Mouse (Mus musculus) hindbrain, embryonic 16.5 days (tissue): Measurements from ENCODE around the gene Atp5d. TPM values are rescaled to one million over a fixed set of nuclear protein-coding genes. Genes with fewer than 3 reads are reported as not detected.
"Not testable (repeated sequence)": the region's sequence is repeated elsewhere in the genome, so short reads cannot be mapped to it uniquely, and the experiment has no call there.

Experiments
- ATAC-seq: fragments of 200-750 bp; cut with Nextera tagmentation; 2 replicates; pipeline ENCODE4 v1.8.0; 2017; ENCODE audit warnings: moderate TSS enrichment, moderate library complexity
- H3K27ac ChIP-seq: fragments of 300-500 bp; sonication (generic); 2 replicates; pipeline ENCODE4 v1.5.1; 2014; ENCODE audit warnings: low read depth, mild to moderate bottlenecking, control low read depth, low read length, moderate library complexity
- H3K27me3 ChIP-seq: fragments of 300-500 bp; sonication (generic); replicated peaks from 2 replicates; pipeline ENCODE4 v1.6.1; 2014; ENCODE audit warnings: low read length; ENCODE audit not compliant: control insufficient read depth, insufficient read depth
- H3K36me3 ChIP-seq: fragments of 300-500 bp; sonication (generic); 2 replicates; pipeline ENCODE4 v1.6.1; 2014; ENCODE audit warnings: mild to moderate bottlenecking, low read length, moderate library complexity, mixed read lengths; ENCODE audit not compliant: control insufficient read depth, insufficient read depth
- H3K4me1 ChIP-seq: fragments of 300-500 bp; sonication (generic); 2 replicates; pipeline ENCODE4 v1.6.1; 2014; ENCODE audit warnings: low read depth, low read length; ENCODE audit not compliant: control insufficient read depth, insufficient read depth
- H3K4me2 ChIP-seq: fragments of 300-500 bp; sonication (generic); 2 replicates; pipeline ENCODE4 v1.6.1; 2014; ENCODE audit warnings: mild to moderate bottlenecking, low read length, control low read depth, moderate library complexity
- H3K4me3 ChIP-seq: fragments of 300-500 bp; sonication (generic); 2 replicates; pipeline ENCODE4 v1.5.1; 2014; ENCODE audit warnings: mild to moderate bottlenecking, low read length, control low read depth, moderate library complexity
- H3K9ac ChIP-seq: fragments of 300-500 bp; sonication (generic); 2 replicates; pipeline ENCODE4 v1.6.1; 2014; ENCODE audit warnings: low read depth, mild to moderate bottlenecking, control low read depth, low read length, moderate library complexity
- H3K9me3 ChIP-seq: fragments of 300-500 bp; sonication (generic); 2 replicates; pipeline ENCODE4 v1.6.1; 2014; ENCODE audit warnings: mild to moderate bottlenecking, low read length, moderate library complexity; ENCODE audit not compliant: control insufficient read depth
- WGBS: fragments of 180-500 bp; shearing (Covaris S2); extraction: QIAGEN DNeasy Blood & Tissue Kit; methylation state at CpG from one replicate; pipeline ENCODE4 v1.1.7; 2014; 5-methylcytosine and 5-hydroxymethylcytosine counted together
- polyA plus RNA-seq: library from polyadenylated mRNA; unstranded; fragments of >200 nt; fragmentation: Nextera tagmentation; extraction: Ambion mirVana; gene quantifications from 2 replicates; pipeline ENCODE4 v1.2.1, GENCODE M21; 2015

The Atp5d gene
- polyA plus RNA-seq, 1 experiment from 2014 or later: 581 TPM

DNA sequence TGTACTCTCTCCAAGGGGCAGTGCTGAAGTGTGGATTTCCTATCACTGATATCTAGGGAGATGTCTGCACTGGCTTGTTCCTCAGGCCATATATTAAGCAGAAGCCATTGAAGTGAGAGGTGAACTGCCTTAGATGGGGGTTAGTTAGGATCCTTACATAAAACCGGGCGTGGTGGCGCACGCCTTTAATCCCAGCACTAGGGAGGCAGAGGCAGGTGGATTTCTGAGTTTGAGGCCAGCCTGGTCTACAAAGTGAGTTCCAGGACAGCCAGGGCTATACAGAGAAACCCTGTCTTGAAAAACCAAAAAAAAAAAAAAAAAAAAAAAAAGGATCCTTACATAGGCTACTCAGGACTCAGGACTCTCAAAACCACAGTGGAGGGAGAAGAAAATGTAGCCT is 27.7 kb downstream of the Atp5d start:
- Histone ChIP-seq H3K36me3 (peaks cover 13% of the 10 kb centered on the region), H3K9ac (peak overlapping the region; percentile 55; the same call in 1 of the 2 replicates), H3K4me2 (peak overlapping the region; percentile 95), H3K27ac (peak overlapping the region; percentile 90), H3K4me1 (peaks cover 54% of the 10 kb centered on the region), H3K4me3 (peak overlapping the region; percentile 50; the same call in 1 of the 2 replicates)
- WGBS: 92% methylated on average over 4 of the region's 4 CpGs
- not testable (repeated sequence) for H3K27me3 ChIP-seq, H3K9me3 ChIP-seq, ATAC-seq

DNA sequence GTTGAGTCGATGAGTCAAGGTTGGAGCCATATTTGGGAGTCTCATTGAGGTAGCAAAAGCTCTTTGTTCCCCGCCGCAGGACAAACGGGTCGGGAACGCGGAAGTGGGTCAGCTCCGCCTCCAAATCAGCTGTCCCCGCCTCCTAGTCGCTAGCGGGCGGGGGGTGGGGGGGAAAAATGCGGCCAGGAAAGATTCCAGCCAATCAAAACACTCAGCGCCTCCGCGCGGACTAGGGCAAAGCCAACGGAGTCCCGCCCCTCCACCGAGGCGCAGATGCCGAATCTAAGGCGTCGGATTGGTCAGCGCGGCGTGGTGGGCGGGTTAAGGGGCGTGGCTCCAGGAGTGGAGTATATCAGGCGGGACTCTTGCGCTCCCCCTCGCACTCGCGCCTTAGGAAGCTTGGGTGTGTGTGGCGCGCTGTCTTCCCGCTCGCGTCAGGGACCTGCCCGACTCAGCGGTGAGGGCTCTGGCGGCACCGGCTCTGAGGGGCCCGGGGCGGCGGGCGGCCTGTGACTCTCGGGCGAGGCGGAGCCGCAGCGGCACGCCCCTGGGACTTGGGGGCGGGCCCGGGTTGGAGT is 29.1 kb downstream of the Atp5d start:
- peak; percentile 90 for ATAC-seq
- WGBS: 0% methylated on average over 35 of the region's 55 CpGs
- H3K9me3 ChIP-seq: no peaks in the 10 kb centered on the region
- peak overlapping the region; percentile 96 for H3K4me3 ChIP-seq
- peak overlapping the region; percentile 99 for H3K9ac ChIP-seq
- H3K4me2 ChIP-seq: peak overlapping the region; percentile 94
- H3K4me1 ChIP-seq: peaks cover 58% of the 10 kb centered on the region
- peaks cover 25% of the 10 kb centered on the region for H3K36me3 ChIP-seq
- no peaks in the 10 kb centered on the region for H3K27me3 ChIP-seq
- peak overlapping the region; percentile 100 for H3K27ac ChIP-seq

DNA sequence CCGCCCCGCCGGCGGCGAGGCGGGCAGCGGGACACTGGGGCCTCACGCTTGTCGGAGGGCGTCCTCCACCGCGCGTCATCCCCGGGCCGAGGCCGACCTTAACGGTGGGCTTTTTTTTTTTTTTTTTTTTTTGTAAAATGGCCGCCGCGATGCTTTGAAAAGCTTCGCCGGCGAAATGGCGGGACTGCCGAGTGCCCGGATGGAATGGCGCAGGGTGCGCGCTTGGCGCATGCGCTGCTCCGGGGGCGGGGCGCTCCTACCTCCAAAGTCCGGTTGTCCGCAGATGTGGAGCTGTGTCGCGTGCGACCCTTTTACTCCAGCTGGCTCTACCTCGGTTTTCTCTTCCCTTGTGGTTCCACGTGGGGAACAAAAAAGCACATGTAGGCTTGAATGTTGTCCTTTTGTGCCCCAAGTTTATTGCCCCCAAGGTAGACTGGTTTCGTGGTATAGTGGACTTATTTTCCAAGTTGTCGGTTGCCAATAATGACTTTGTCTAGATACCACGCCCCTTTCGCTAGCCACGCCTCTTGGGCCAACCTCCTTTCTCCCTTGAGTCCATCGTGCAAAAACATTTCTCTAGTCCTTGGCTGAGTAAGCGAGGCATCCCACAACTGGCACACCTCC is 29.7 kb downstream of the Atp5d start:
- Histone ChIP-seq H3K4me2 (peak overlapping the region; percentile 94), H3K4me3 (peak overlapping the region; percentile 96), H3K36me3 (peaks cover 25% of the 10 kb centered on the region), H3K9me3 (no peaks in the 10 kb centered on the region), H3K27ac (peak overlapping the region; percentile 100), H3K9ac (peak overlapping the region; percentile 99), H3K4me1 (peaks cover 60% of the 10 kb centered on the region), H3K27me3 (no peaks in the 10 kb centered on the region)
- under 1% methylated on average over 34 of the region's 48 CpGs for WGBS
- peak; percentile 34 for ATAC-seq

DNA sequence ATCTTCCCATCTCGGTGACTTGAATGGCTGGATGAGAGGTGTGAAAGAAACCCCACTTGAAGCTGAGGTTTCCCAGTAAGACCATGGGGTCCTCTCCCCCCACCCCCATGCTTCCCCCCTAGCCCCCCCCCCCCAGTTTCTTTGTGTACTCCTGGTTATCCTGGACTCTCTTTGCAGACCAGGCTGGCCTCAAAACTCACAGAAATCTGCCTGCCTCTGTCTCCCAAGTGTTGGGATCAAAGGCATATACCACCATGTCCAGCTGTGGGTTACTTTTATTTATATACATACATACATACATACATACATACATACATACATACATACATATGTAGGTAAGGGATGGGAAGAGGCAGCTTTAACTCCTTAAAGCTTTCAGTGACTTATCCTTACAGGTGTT is 30.6 kb downstream of the Atp5d start:
- peak overlapping the region; percentile 96 for H3K4me3 ChIP-seq
- peak overlapping the region; percentile 99 for H3K9ac ChIP-seq
- 56% methylated on average over 1 of the region's 1 CpGs for WGBS
- H3K27ac ChIP-seq: no peak overlapping the region; the same call in 1 of the 2 replicates
- H3K27me3 ChIP-seq: no peaks in the 10 kb centered on the region
- no peaks in the 10 kb centered on the region for H3K9me3 ChIP-seq
- peak overlapping the region; percentile 94 for H3K4me2 ChIP-seq
- peaks cover 57% of the 10 kb centered on the region for H3K4me1 ChIP-seq
- no peak for ATAC-seq
- peaks cover 25% of the 10 kb centered on the region for H3K36me3 ChIP-seq

DNA sequence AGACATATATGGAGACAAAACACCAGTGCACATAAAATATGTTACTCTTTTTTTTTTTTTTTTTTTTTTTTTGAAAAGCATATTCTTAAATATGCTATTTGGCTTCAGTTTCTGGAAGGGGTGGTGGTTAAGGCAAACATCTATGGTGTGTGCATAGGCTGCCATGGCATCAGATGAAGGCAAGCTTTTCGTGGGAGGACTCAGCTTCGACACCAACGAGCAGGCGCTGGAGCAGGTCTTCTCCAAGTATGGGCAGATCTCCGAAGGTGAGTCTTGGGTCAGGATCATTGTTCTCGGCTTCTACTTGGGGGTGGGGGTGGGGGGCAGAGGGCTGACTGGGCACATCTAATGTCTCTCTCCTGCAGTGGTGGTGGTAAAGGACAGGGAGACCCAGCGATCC is 31.2 kb downstream of the Atp5d start:
- ATAC-seq: no peak
- 89% methylated on average over 7 of the region's 7 CpGs for WGBS
- H3K9me3 ChIP-seq: no peaks in the 10 kb centered on the region
- no peak overlapping the region for H3K4me2 ChIP-seq
- H3K9ac ChIP-seq: peak overlapping the region; percentile 38; the same call in 1 of the 2 replicates
- peaks cover 25% of the 10 kb centered on the region for H3K36me3 ChIP-seq
- peaks cover 51% of the 10 kb centered on the region for H3K4me1 ChIP-seq
- H3K27me3 ChIP-seq: no peaks in the 10 kb centered on the region
- H3K27ac ChIP-seq: no peak overlapping the region
- H3K4me3 ChIP-seq: no peak overlapping the region

DNA sequence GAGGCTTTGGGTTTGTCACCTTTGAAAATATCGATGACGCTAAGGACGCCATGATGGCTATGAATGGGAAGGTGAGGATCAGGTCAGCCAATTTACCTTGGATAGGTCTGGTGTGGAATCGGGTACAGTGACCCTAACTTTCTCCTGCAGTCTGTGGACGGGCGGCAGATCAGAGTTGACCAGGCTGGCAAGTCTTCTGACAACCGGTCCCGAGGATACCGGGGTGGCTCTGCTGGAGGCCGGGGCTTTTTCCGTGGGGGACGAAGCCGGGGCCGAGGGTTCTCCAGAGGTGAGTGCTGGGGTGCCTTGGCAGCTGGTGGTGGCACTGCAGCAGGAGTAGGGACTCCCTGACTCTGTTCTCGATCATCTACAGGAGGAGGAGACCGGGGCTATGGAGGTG is 31.6 kb downstream of the Atp5d start:
- H3K9ac ChIP-seq: peak overlapping the region; percentile 38; the same call in 1 of the 2 replicates
- H3K36me3 ChIP-seq: peaks cover 25% of the 10 kb centered on the region
- no peak for ATAC-seq
- no peak overlapping the region for H3K27ac ChIP-seq
- no peaks in the 10 kb centered on the region for H3K27me3 ChIP-seq
- WGBS: 97% methylated on average over 16 of the region's 16 CpGs
- no peaks in the 10 kb centered on the region for H3K9me3 ChIP-seq
- peaks cover 48% of the 10 kb centered on the region for H3K4me1 ChIP-seq
- no peak overlapping the region for H3K4me3 ChIP-seq
- H3K4me2 ChIP-seq: no peak overlapping the region

DNA sequence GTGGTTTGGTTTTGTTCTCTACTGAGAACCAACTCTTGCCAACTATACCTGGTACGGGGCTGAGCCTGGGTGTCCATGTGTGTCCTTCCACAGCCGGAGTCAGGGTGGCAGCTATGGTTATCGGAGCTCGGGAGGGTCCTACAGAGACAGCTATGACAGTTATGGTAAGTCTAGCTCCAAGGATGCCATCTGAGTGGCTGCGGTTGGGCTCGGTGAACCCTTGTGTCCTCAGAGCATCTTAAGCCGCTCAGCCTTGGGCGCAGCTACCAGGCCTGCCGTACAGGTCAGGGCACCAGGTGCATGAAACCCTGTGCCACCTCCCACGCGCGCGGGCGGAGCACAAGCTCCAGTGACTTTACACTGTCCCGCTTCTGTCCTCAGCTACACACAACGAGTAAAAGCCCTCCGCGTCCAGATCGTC is 32.2 kb downstream of the Atp5d start:
- Histone ChIP-seq H3K4me1 (peaks cover 45% of the 10 kb centered on the region), H3K9me3 (no peaks in the 10 kb centered on the region), H3K9ac (peak overlapping the region; percentile 38; the same call in 1 of the 2 replicates), H3K4me3 (no peak overlapping the region), H3K36me3 (peaks cover 25% of the 10 kb centered on the region), H3K4me2 (no peak overlapping the region), H3K27me3 (no peaks in the 10 kb centered on the region), H3K27ac (no peak overlapping the region)
- no peak for ATAC-seq
- WGBS: 93% methylated on average over 18 of the region's 19 CpGs

DNA sequence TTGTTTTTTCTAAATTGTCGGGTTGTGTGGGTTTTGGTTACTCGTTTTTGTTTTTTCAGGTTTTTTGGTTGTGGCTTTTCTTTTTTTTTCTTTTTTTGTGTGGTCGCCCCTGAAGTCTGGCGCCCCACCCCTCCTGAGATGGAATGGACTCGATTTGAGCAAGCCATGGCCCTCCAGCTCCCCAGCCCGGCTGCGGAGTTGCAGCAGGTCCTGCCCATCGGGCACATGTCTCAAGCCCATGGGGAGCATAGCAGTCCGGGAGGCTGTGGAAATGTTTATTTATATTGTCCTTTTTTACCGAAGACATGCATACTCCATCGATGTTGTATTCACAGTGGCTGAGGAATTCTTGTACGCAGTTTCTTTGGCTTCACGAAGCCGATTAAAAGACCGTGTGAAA is 32.8 kb downstream of the Atp5d start:
- Histone ChIP-seq H3K9me3 (no peaks in the 10 kb centered on the region), H3K4me1 (peaks cover 42% of the 10 kb centered on the region), H3K27ac (no peak overlapping the region), H3K27me3 (no peaks in the 10 kb centered on the region), H3K9ac (no peak overlapping the region), H3K36me3 (peaks cover 25% of the 10 kb centered on the region), H3K4me3 (no peak overlapping the region), H3K4me2 (no peak overlapping the region)
- WGBS: 91% methylated on average over 15 of the region's 15 CpGs
- ATAC-seq: no peak

DNA sequence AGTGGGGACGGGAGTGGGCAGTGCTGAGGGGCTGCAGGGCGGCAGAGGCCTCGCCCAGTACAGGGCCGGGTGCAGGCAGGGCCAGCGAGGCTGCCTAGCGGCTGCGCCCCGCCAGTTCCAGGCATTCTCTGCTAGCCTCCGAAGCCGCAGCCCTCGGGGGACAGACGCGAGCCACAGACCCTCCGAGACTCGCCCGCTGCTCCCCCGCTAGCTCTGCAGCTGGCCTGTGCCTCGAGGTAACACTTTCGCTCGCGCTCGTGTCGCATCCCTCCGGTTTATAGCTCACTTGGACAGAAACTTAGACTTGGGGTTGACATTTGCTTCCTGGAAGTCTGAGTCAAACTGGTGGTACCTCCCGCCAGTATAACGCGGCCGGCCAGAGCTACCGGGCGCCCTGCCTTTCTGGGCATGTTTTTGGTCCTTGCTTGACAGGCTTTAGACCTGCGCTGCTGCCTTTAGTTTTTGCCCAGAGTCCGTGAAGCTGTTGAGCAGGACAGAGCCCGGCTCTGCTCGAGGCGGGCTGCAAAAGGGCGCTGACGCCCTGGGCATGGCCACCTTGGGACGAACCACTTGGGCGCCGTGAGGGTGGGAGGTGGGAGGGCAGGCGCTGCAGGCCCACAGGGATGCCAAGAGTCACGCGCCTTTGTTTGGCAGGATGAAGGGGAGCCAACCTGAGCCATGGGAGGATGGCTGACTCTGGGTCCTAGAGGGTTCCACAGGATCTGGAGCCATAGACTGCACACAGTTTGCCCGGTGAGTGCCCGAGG is 33.5 kb downstream of the Atp5d start:
- WGBS: 80% methylated on average over 44 of the region's 45 CpGs
- ATAC-seq: no peak
- H3K9me3 ChIP-seq: no peaks in the 10 kb centered on the region
- peak overlapping the region; percentile 63 for H3K9ac ChIP-seq
- peaks cover 36% of the 10 kb centered on the region for H3K4me1 ChIP-seq
- H3K27me3 ChIP-seq: no peaks in the 10 kb centered on the region
- H3K27ac ChIP-seq: peak overlapping the region; percentile 87
- no peak overlapping the region; the same call in 1 of the 2 replicates for H3K4me3 ChIP-seq
- H3K36me3 ChIP-seq: peaks cover 25% of the 10 kb centered on the region
- H3K4me2 ChIP-seq: peak overlapping the region; percentile 69
